25 mouse cellular contexts compared by ENCODE assay signal in genomic region chr1:69444722-69445121, GRCm38 (mm10).
A peak's percentile ranks its signal among the peaks of the same experiment; 100 is the strongest.
DNase-seq lines count a peak whose midpoint lies in the region; ATAC-seq and TF ChIP-seq lines count a peak whose summit lies in the region.
"Had no signal": no experiment of that assay in that cellular context is flagged by ENCODE, and none has a peak within 500 bp of the region (broad histone marks: within the 10 kb centered on the region; RNA-seq: fewer than 3 reads in every experiment).

No protein-coding gene starts in this region.

- TF ChIP-seq EP300 in stomach, postnatal 0 days (optimal IDR thresholded peaks at IDR 0.05) = no peak

- H3K27me3 ChIP-seq in intestine, embryonic 15.5 days (replicated peaks) = no peaks in the 10 kb centered on the region
- no peaks in the 10 kb centered on the region for H3K27me3 ChIP-seq in intestine, postnatal 0 days (replicated peaks; ENCODE audit: control insufficient read depth, insufficient read depth, low read length)
- no peaks in the 10 kb centered on the region for H3K27me3 ChIP-seq in stomach, embryonic 14.5 days (ENCODE audit: control insufficient read depth, insufficient read depth, low read length)
- no peaks in the 10 kb centered on the region for H3K27me3 ChIP-seq in stomach, postnatal 0 days (ENCODE audit: control insufficient read depth, insufficient read depth, low read length)
- no peaks in the 10 kb centered on the region for H3K27me3 ChIP-seq in kidney, embryonic 16.5 days (ENCODE audit: insufficient read depth, low read length)
- no peaks in the 10 kb centered on the region for H3K27me3 ChIP-seq in kidney, embryonic 14.5 days (ENCODE audit: control insufficient read depth, insufficient read depth, low read length)
- H3K27me3 ChIP-seq: CH12.LX; embryonic facial prominence, embryonic 12.5 days; forebrain, embryonic 12.5 days; Patski had no signal

- no peak for DNase-seq in stomach, postnatal 0 days (ENCODE audit: low spot score)
- DNase-seq in layer of hippocampus, adult 11-12 months (ENCODE audit: low spot score) = no peak
- DNase-seq: adrenal gland, adult 8-10 months; adrenal gland, postnatal 14 days; adrenal gland, postnatal 36 days; B cell, adult 2 months; cerebellum, adult 11-12 months; cerebellum, adult 2 months; cerebellum, adult 9-10 months; cerebellum, postnatal 10 days; cerebellum, postnatal 25 days had no signal

- H3K4me2 ChIP-seq in intestine, embryonic 15.5 days (replicated peaks) = no peak overlapping the region
- H3K4me2 ChIP-seq in intestine, postnatal 0 days (replicated peaks; ENCODE audit: low read depth) = no peak overlapping the region
- H3K4me2 ChIP-seq in stomach, embryonic 14.5 days (replicated peaks; ENCODE audit: low read depth, low read length) = no peak overlapping the region
- no peak overlapping the region for H3K4me2 ChIP-seq in stomach, postnatal 0 days (replicated peaks; ENCODE audit: low read depth)
- no peak overlapping the region for H3K4me2 ChIP-seq in kidney, embryonic 16.5 days (replicated peaks; ENCODE audit: low read depth, low read length)
- H3K4me2 ChIP-seq in kidney, embryonic 14.5 days (replicated peaks; ENCODE audit: low read depth, low read length) = no peak overlapping the region
- H3K4me2 ChIP-seq: embryonic facial prominence, embryonic 12.5 days; forebrain, embryonic 12.5 days had no signal

- 63% methylated on average over 4 of the region's 4 CpGs for WGBS in intestine, embryonic 15.5 days
- WGBS in intestine, postnatal 0 days = 44% methylated on average over 4 of the region's 4 CpGs
- 75% methylated on average over 4 of the region's 4 CpGs for WGBS in stomach, embryonic 14.5 days
- 43% methylated on average over 4 of the region's 4 CpGs for WGBS in stomach, postnatal 0 days
- 81% methylated on average over 4 of the region's 4 CpGs for WGBS in kidney, embryonic 16.5 days
- WGBS in kidney, embryonic 14.5 days = 83% methylated on average over 4 of the region's 4 CpGs

- no peak overlapping the region for H3K4me3 ChIP-seq in intestine, embryonic 15.5 days (replicated peaks)
- no peak overlapping the region for H3K4me3 ChIP-seq in intestine, postnatal 0 days (ENCODE audit: low read depth, low read length)
- H3K4me3 ChIP-seq in stomach, embryonic 14.5 days (ENCODE audit: low read depth, low read length) = no peak overlapping the region
- H3K4me3 ChIP-seq in stomach, postnatal 0 days (ENCODE audit: low read depth, low read length) = no peak overlapping the region
- H3K4me3 ChIP-seq in kidney, embryonic 16.5 days (ENCODE audit: low read length) = no peak overlapping the region
- no peak overlapping the region for H3K4me3 ChIP-seq in kidney, embryonic 14.5 days (ENCODE audit: low read length)
- H3K4me3 ChIP-seq: embryonic facial prominence, embryonic 10.5 days; embryonic facial prominence, embryonic 12.5 days; forebrain, embryonic 12.5 days had no signal

- no peaks in the 10 kb centered on the region for H3K9me3 ChIP-seq in intestine, embryonic 15.5 days
- H3K9me3 ChIP-seq in intestine, postnatal 0 days (ENCODE audit: control insufficient read depth) = no peaks in the 10 kb centered on the region
- no peaks in the 10 kb centered on the region for H3K9me3 ChIP-seq in stomach, embryonic 14.5 days (ENCODE audit: control insufficient read depth, low read depth, low read length)
- no peaks in the 10 kb centered on the region for H3K9me3 ChIP-seq in stomach, postnatal 0 days (ENCODE audit: control insufficient read depth, low read length)
- no peaks in the 10 kb centered on the region for H3K9me3 ChIP-seq in kidney, embryonic 16.5 days (ENCODE audit: low read length)
- H3K9me3 ChIP-seq in kidney, embryonic 14.5 days (ENCODE audit: control insufficient read depth, low read length) = no peaks in the 10 kb centered on the region
- H3K9me3 ChIP-seq: embryonic facial prominence, embryonic 10.5 days; embryonic facial prominence, embryonic 12.5 days; forebrain, embryonic 12.5 days; G1E had no signal

- no peak for TF ChIP-seq CTCF in intestine, postnatal 0 days (IDR thresholded peaks at IDR 0.05; ENCODE audit: low read depth)
- no peak for TF ChIP-seq CTCF in stomach, postnatal 0 days (IDR thresholded peaks at IDR 0.05; ENCODE audit: low read depth)

- no peaks in the 10 kb centered on the region for H3K4me1 ChIP-seq in intestine, embryonic 15.5 days (replicated peaks)
- H3K4me1 ChIP-seq in intestine, postnatal 0 days (replicated peaks; ENCODE audit: control insufficient read depth, insufficient read depth, low read length) = no peaks in the 10 kb centered on the region
- no peaks in the 10 kb centered on the region for H3K4me1 ChIP-seq in stomach, embryonic 14.5 days (ENCODE audit: control insufficient read depth, insufficient read depth, low read length)
- no peaks in the 10 kb centered on the region for H3K4me1 ChIP-seq in stomach, postnatal 0 days (replicated peaks; ENCODE audit: control insufficient read depth, insufficient read depth)
- H3K4me1 ChIP-seq in kidney, embryonic 16.5 days (ENCODE audit: insufficient read depth, low read length) = no peaks in the 10 kb centered on the region
- H3K4me1 ChIP-seq in kidney, embryonic 14.5 days (ENCODE audit: control insufficient read depth, insufficient read depth, low read length) = no peaks in the 10 kb centered on the region
- H3K4me1 ChIP-seq: embryonic facial prominence, embryonic 10.5 days; embryonic facial prominence, embryonic 12.5 days had no signal

- peak; percentile 60 for ATAC-seq in intestine, embryonic 15.5 days
- ATAC-seq in intestine, postnatal 0 days = peak; percentile 72
- ATAC-seq in stomach, embryonic 14.5 days (ENCODE audit: insufficient number of reproducible peaks, insufficient read depth, low FRiP score, low read depth) = 0 out of 2 replicates have a peak, but pooled peaks have one; percentile 14
- ATAC-seq in stomach, postnatal 0 days (ENCODE audit: low FRiP score, low TSS enrichment) = peak; percentile 84
- no peak for ATAC-seq in kidney, embryonic 16.5 days (ENCODE audit: low FRiP score, low TSS enrichment)
- no peak for ATAC-seq in kidney, embryonic 14.5 days (ENCODE audit: low FRiP score, low TSS enrichment)
- ATAC-seq: activated CD4-positive, CD25-positive, alpha-beta regulatory T cell, adult 4 months; CD4-positive, CD25-positive, alpha-beta regulatory T cell, adult 4 months; forebrain, embryonic 14.5 days; Patski had no signal

- no peak overlapping the region for H3K27ac ChIP-seq in intestine, embryonic 15.5 days
- no peak overlapping the region for H3K27ac ChIP-seq in intestine, postnatal 0 days (ENCODE audit: low read depth, low read length)
- no peak overlapping the region for H3K27ac ChIP-seq in stomach, embryonic 14.5 days (ENCODE audit: low read length)
- peak overlapping the region; percentile 70 for H3K27ac ChIP-seq in stomach, postnatal 0 days (replicated peaks)
- H3K27ac ChIP-seq in kidney, embryonic 16.5 days (ENCODE audit: low read length) = no peak overlapping the region
- H3K27ac ChIP-seq in kidney, embryonic 14.5 days (ENCODE audit: low read depth, low read length) = no peak overlapping the region
- H3K27ac ChIP-seq: embryonic facial prominence, embryonic 10.5 days; embryonic facial prominence, embryonic 12.5 days; forebrain, embryonic 12.5 days had no signal

- no peaks in the 10 kb centered on the region for H3K36me3 ChIP-seq in intestine, embryonic 15.5 days
- no peaks in the 10 kb centered on the region for H3K36me3 ChIP-seq in intestine, postnatal 0 days (ENCODE audit: control insufficient read depth, insufficient read depth)
- H3K36me3 ChIP-seq in stomach, embryonic 14.5 days (ENCODE audit: control insufficient read depth, insufficient read depth, low read length) = no peaks in the 10 kb centered on the region
- no peaks in the 10 kb centered on the region for H3K36me3 ChIP-seq in stomach, postnatal 0 days (ENCODE audit: control insufficient read depth, insufficient read depth, low read length)
- H3K36me3 ChIP-seq in kidney, embryonic 16.5 days (ENCODE audit: insufficient read depth, low read length) = no peaks in the 10 kb centered on the region
- no peaks in the 10 kb centered on the region for H3K36me3 ChIP-seq in kidney, embryonic 14.5 days (ENCODE audit: control insufficient read depth, insufficient read depth, low read length)
- H3K36me3 ChIP-seq: embryonic facial prominence, embryonic 10.5 days; embryonic facial prominence, embryonic 12.5 days; forebrain, embryonic 12.5 days; G1E had no signal

- no peak overlapping the region for H3K9ac ChIP-seq in intestine, embryonic 15.5 days
- no peak overlapping the region for H3K9ac ChIP-seq in intestine, postnatal 0 days (ENCODE audit: low read depth, low read length)
- H3K9ac ChIP-seq in stomach, embryonic 14.5 days (replicated peaks; ENCODE audit: low read depth, low read length) = no peak overlapping the region
- H3K9ac ChIP-seq in stomach, postnatal 0 days (ENCODE audit: low read length) = no peak overlapping the region
- no peak overlapping the region for H3K9ac ChIP-seq in kidney, embryonic 16.5 days (replicated peaks; ENCODE audit: low read length)
- no peak overlapping the region for H3K9ac ChIP-seq in kidney, embryonic 14.5 days (ENCODE audit: low read depth, low read length)
- H3K9ac ChIP-seq: embryonic facial prominence, embryonic 12.5 days; forebrain, embryonic 12.5 days had no signal

Comparison
In these comparisons a context has a peak if more than half of its experiments do, and no peak if none do; other contexts are left out.
1. ATAC-seq: peak in intestine, embryonic 15.5 days (single experiment), intestine, postnatal 0 days (single experiment), stomach, embryonic 14.5 days (single experiment) and stomach, postnatal 0 days (single experiment); none in kidney, embryonic 16.5 days (single experiment) and kidney, embryonic 14.5 days (single experiment).